Mouse (Mus musculus) stomach, postnatal 0 days (tissue): ENCODE data around the gene Rpl22l1. TPM values are rescaled to one million over a fixed set of nuclear protein-coding genes. Genes with fewer than 3 reads are reported as not detected.

Experiments
- ATAC-seq: fragments of 200-750 bp; cut with Nextera tagmentation; 2 replicates; pipeline ENCODE4 v1.8.0; 2017; ENCODE audit not compliant: low FRiP score, low TSS enrichment
- DNase-seq: peaks from one replicate; pipeline ENCODE4 v3.0.0-alpha.2; 2016; ENCODE audit warnings: low spot score
- H3K27ac ChIP-seq: fragments of 300-500 bp; sonication (generic); replicated peaks from 2 replicates; pipeline ENCODE4 v1.5.1; 2014; ENCODE audit warnings: mild to moderate bottlenecking, control low read depth
- H3K27me3 ChIP-seq: fragments of 300-500 bp; sonication (generic); 2 replicates; pipeline ENCODE4 v1.6.1; 2014; ENCODE audit warnings: low read length; ENCODE audit not compliant: control insufficient read depth, insufficient read depth
- H3K36me3 ChIP-seq: fragments of 300-500 bp; sonication (generic); 2 replicates; pipeline ENCODE4 v1.6.1; 2014; ENCODE audit warnings: low read length, mixed read lengths; ENCODE audit not compliant: control insufficient read depth, insufficient read depth
- H3K4me1 ChIP-seq: fragments of 300-500 bp; sonication (generic); replicated peaks from 2 replicates; pipeline ENCODE4 v1.6.1; 2014; ENCODE audit warnings: antibody characterized with exemption; ENCODE audit not compliant: control insufficient read depth, insufficient read depth
- H3K4me2 ChIP-seq: fragments of 300-500 bp; sonication (generic); replicated peaks from 2 replicates; pipeline ENCODE4 v1.6.1; 2014; ENCODE audit warnings: low read depth, mild to moderate bottlenecking, control low read depth, moderate library complexity
- H3K4me3 ChIP-seq: fragments of 300-500 bp; sonication (generic); 2 replicates; pipeline ENCODE4 v1.5.1; 2014; ENCODE audit warnings: low read depth, low read length, control low read depth
- H3K9ac ChIP-seq: fragments of 300-500 bp; sonication (generic); 2 replicates; pipeline ENCODE4 v1.6.1; 2014; ENCODE audit warnings: mild to moderate bottlenecking, low read length, control low read depth, mixed read lengths
- H3K9me3 ChIP-seq: fragments of 300-500 bp; sonication (generic); 2 replicates; pipeline ENCODE4 v1.6.1; 2016; ENCODE audit warnings: low read length; ENCODE audit not compliant: control insufficient read depth
- CTCF ChIP-seq: IDR thresholded peaks from 2 replicates; pipeline ENCODE4 v1.5.1; 2016; ENCODE audit warnings: antibody characterized with exemption, low read depth, mild to moderate bottlenecking, moderate library complexity
- EP300 ChIP-seq: optimal IDR thresholded peaks from 2 replicates; pipeline ENCODE3; 2016; ENCODE audit warnings: antibody characterized with exemption
- WGBS: fragments of 180-500 bp; shearing (Covaris S2); extraction: QIAGEN DNeasy Blood & Tissue Kit; methylation state at CpG from one replicate; pipeline ENCODE4 v1.1.7; 2014; 5-methylcytosine and 5-hydroxymethylcytosine counted together
- polyA plus RNA-seq: library from polyadenylated mRNA; unstranded; fragments of >200 nt; fragmentation: Nextera tagmentation; extraction: Ambion mirVana; gene quantifications from 2 replicates; pipeline ENCODE4 v1.2.1, GENCODE M21; 2015

Rpl22l1 gene
- polyA plus RNA-seq, 1 experiment from 2014 or later: 420 TPM

GRCm38 (mm10) chr3:28816010-28816540, 10.8 kb downstream of the Rpl22l1 start:
- ATAC-seq (no peak), DNase-seq (no peak)
- Histone ChIP-seq H3K27me3 (no peaks in the 10 kb centered on the region), H3K9me3 (no peaks in the 10 kb centered on the region), H3K4me2 (no peak overlapping the region), H3K9ac (no peak overlapping the region), H3K36me3 (no peaks in the 10 kb centered on the region), H3K4me1 (no peaks in the 10 kb centered on the region), H3K27ac (no peak overlapping the region), H3K4me3 (no peak overlapping the region)
- TF ChIP-seq EP300: no peak
- no peak for TF ChIP-seq CTCF
- 59% methylated on average over 4 of the region's 4 CpGs for whole genome bisulfite sequencing

GRCm38 (mm10) chr3:28826272-28826671, 21.0 kb downstream of the Rpl22l1 start:
- Histone ChIP-seq H3K27ac (no peak overlapping the region), H3K9ac (no peak overlapping the region), H3K27me3 (no peaks in the 10 kb centered on the region), H3K4me3 (no peak overlapping the region), H3K4me2 (no peak overlapping the region), H3K9me3 (no peaks in the 10 kb centered on the region), H3K4me1 (no peaks in the 10 kb centered on the region), H3K36me3 (no peaks in the 10 kb centered on the region)
- ATAC-seq: no peak
- TF ChIP-seq CTCF (no peak), EP300 (no peak)
- no peak for DNase-seq
- 80% methylated on average over 1 of the region's 1 CpGs for WGBS

- H3K9ac ChIP-seq: no peak overlapping the region
- TF ChIP-seq EP300: no peak
- peak; percentile 27; the same call in 1 of the 2 replicates for TF ChIP-seq CTCF
- H3K36me3 ChIP-seq: no peaks in the 10 kb centered on the region
- H3K4me1 ChIP-seq: no peaks in the 10 kb centered on the region
- H3K9me3 ChIP-seq: no peaks in the 10 kb centered on the region
- H3K27ac ChIP-seq: no peak overlapping the region
- H3K27me3 ChIP-seq: no peaks in the 10 kb centered on the region
- WGBS: 80% methylated on average over 2 of the region's 2 CpGs
- H3K4me2 ChIP-seq: no peak overlapping the region
- ATAC-seq (no peak), DNase-seq (no peak)
- no peak overlapping the region for H3K4me3 ChIP-seq
These were observed 22.4 kb downstream of the Rpl22l1 start for GRCm38 (mm10) chr3:28827605-28828004.

GRCm38 (mm10) chr3:28829454-28829853, 24.2 kb downstream of the Rpl22l1 start:
- DNase-seq: no peak
- Histone ChIP-seq H3K9ac (no peak overlapping the region), H3K4me3 (no peak overlapping the region), H3K27me3 (no peaks in the 10 kb centered on the region), H3K36me3 (no peaks in the 10 kb centered on the region), H3K27ac (no peak overlapping the region), H3K4me2 (no peak overlapping the region), H3K4me1 (no peaks in the 10 kb centered on the region), H3K9me3 (no peaks in the 10 kb centered on the region)
- TF ChIP-seq EP300 (no peak), CTCF (no peak)
- ATAC-seq: no peak
- 92% methylated on average over 2 of the region's 2 CpGs for WGBS

- no peaks in the 10 kb centered on the region for H3K9me3 ChIP-seq
- H3K36me3 ChIP-seq: no peaks in the 10 kb centered on the region
- WGBS: 75% methylated on average over 2 of the region's 2 CpGs
- no peak overlapping the region for H3K27ac ChIP-seq
- ATAC-seq (no peak), DNase-seq (no peak)
- no peak overlapping the region for H3K9ac ChIP-seq
- H3K4me1 ChIP-seq: no peaks in the 10 kb centered on the region
- no peak overlapping the region for H3K4me2 ChIP-seq
- TF ChIP-seq CTCF: no peak
- no peak for TF ChIP-seq EP300
- H3K4me3 ChIP-seq: no peak overlapping the region
- H3K27me3 ChIP-seq: no peaks in the 10 kb centered on the region
These were observed 31.6 kb downstream of the Rpl22l1 start for GRCm38 (mm10) chr3:28836796-28837371.

GRCm38 (mm10) chr3:28841886-28842649, 36.8 kb downstream of the Rpl22l1 start:
- 37% methylated on average over 3 of the region's 3 CpGs for WGBS
- Histone ChIP-seq H3K36me3 (no peaks in the 10 kb centered on the region), H3K9me3 (no peaks in the 10 kb centered on the region), H3K9ac (no peak overlapping the region), H3K4me2 (no peak overlapping the region), H3K27ac (no peak overlapping the region), H3K4me1 (no peaks in the 10 kb centered on the region), H3K4me3 (no peak overlapping the region), H3K27me3 (no peaks in the 10 kb centered on the region)
- TF ChIP-seq EP300 (no peak), CTCF (no peak)
- ATAC-seq (no peak), DNase-seq (no peak)
